Mouse (Mus musculus) MEL (cell line): Measurements from ENCODE around the gene Fbxl21. TPM values are rescaled to one million over a fixed set of nuclear protein-coding genes. Genes with fewer than 3 reads are reported as not detected.

Experiments
- DNase-seq: peaks from one replicate; pipeline ENCODE4 v3.0.0; 2011; ENCODE audit warnings: low read depth, low spot score
- H3K27ac ChIP-seq: 2 replicates; pipeline ENCODE4 v1.5.1; 2012; ENCODE audit warnings: low read depth, mild to moderate bottlenecking, control low read depth, low read length, moderate library complexity; ENCODE audit not compliant: control insufficient read depth
- H3K27me3 ChIP-seq, 2 experiments: fragments of 150-350 bp in 1 of 2; sonication (generic) in 1 of 2; 2 replicates each; pipeline ENCODE4 v1.6.1; 2012; ENCODE audit warnings: low read length in 2 of 2, mild to moderate bottlenecking in 2 of 2, improper control_type of control experiment in 1 of 2, moderate library complexity in 1 of 2; ENCODE audit not compliant: insufficient read depth in 2 of 2, control insufficient read depth in 1 of 2
- H3K36me3 ChIP-seq, 2 experiments: 2 replicates each; pipeline ENCODE4 v1.6.1; 2012 to 2014; ENCODE audit warnings: low read length in 2 of 2, improper control_type of control experiment in 1 of 2, inconsistent platforms in 1 of 2, mild to moderate bottlenecking in 1 of 2; ENCODE audit not compliant: insufficient read depth in 2 of 2, control insufficient read depth in 1 of 2
- H3K4me1 ChIP-seq, 2 experiments: fragments of 150-350 bp in 1 of 2; sonication (generic) in 1 of 2; 2 replicates each; pipeline ENCODE4 v1.6.1; 2012; ENCODE audit warnings: low read length in 2 of 2, improper control_type of control experiment in 1 of 2, mild to moderate bottlenecking in 1 of 2; ENCODE audit not compliant: insufficient read depth in 2 of 2, control insufficient read depth in 1 of 2
- H3K4me3 ChIP-seq, 2 experiments: fragments of 150-350 bp in 1 of 2; sonication (generic) in 1 of 2; 2 replicates each; pipeline ENCODE4 v1.5.1; 2012; ENCODE audit warnings: low read depth in 2 of 2, low read length in 2 of 2, mild to moderate bottlenecking in 2 of 2, moderate library complexity in 2 of 2, control low read depth in 1 of 2, improper control_type of control experiment in 1 of 2; ENCODE audit not compliant: control insufficient read depth in 1 of 2, insufficient read depth in 1 of 2
- H3K79me2 ChIP-seq: 2 replicates; pipeline ENCODE4 v1.6.1; 2012; ENCODE audit warnings: mild to moderate bottlenecking, low read length, moderate library complexity; ENCODE audit not compliant: control insufficient read depth, poor library complexity, insufficient read depth
- H3K9ac ChIP-seq: 2 replicates; pipeline ENCODE4 v1.6.1; 2012; ENCODE audit warnings: low read depth, mild to moderate bottlenecking, control low read depth, low read length, moderate library complexity; ENCODE audit not compliant: control insufficient read depth, poor library complexity, severe bottlenecking
- H3K9me3 ChIP-seq: fragments of 150-350 bp; sonication (generic); replicated peaks from 2 replicates; pipeline ENCODE4 v1.6.1; 2012; ENCODE audit warnings: mild to moderate bottlenecking, low read length, improper control_type of control experiment, moderate library complexity; ENCODE audit not compliant: insufficient read depth
- BHLHE40 ChIP-seq: IDR thresholded peaks from 2 replicates; pipeline ENCODE4 v1.6.1; 2012; ENCODE audit warnings: low read depth, mild to moderate bottlenecking, inconsistent platforms, low read length, improper control_type of control experiment, borderline replicate concordance
- CHD1 ChIP-seq: IDR thresholded peaks from 2 replicates; pipeline ENCODE4 v1.6.1; 2012; ENCODE audit warnings: low read depth, mild to moderate bottlenecking, inconsistent platforms, low read length, improper control_type of control experiment
- CTCF ChIP-seq, 3 experiments: IDR thresholded peaks in 2 of 3; conservative IDR thresholded peaks in 1 of 3; 2 replicates each; pipeline ENCODE4 v1.5.1; 2011 to 2012; ENCODE audit warnings: low read length in 3 of 3, low read depth in 2 of 3, mild to moderate bottlenecking in 2 of 3, improper control_type of control experiment in 1 of 3, inconsistent platforms in 1 of 3, mixed read lengths in 1 of 3, moderate library complexity in 1 of 3; ENCODE audit not compliant: control insufficient read depth in 1 of 3, insufficient read depth in 1 of 3, poor library complexity in 1 of 3, severe bottlenecking in 1 of 3
- EP300 ChIP-seq, 2 experiments: IDR thresholded peaks; 2 replicates each; pipeline ENCODE4 v1.6.1; 2011; ENCODE audit warnings: improper control_type of control experiment in 2 of 2, low read length in 2 of 2, low read depth in 1 of 2, mild to moderate bottlenecking in 1 of 2
- KAT2A ChIP-seq: conservative IDR thresholded peaks from 2 replicates; pipeline ENCODE4 v1.6.1; 2012; ENCODE audit warnings: low read depth, low read length, improper control_type of control experiment, inconsistent platforms
- MAZ ChIP-seq: IDR thresholded peaks from 2 replicates; pipeline ENCODE4 v1.6.1; 2012; ENCODE audit warnings: low read depth, mild to moderate bottlenecking, inconsistent platforms, low read length, improper control_type of control experiment
- MEF2A ChIP-seq: IDR thresholded peaks from 2 replicates; pipeline ENCODE4 v1.6.1; 2014; ENCODE audit warnings: low read depth, mild to moderate bottlenecking, inconsistent platforms, low read length, improper control_type of control experiment; ENCODE audit not compliant: poor library complexity, insufficient replicate concordance, severe bottlenecking; ENCODE audit errors: extremely low read depth
- MXI1 ChIP-seq: IDR thresholded peaks from 2 replicates; pipeline ENCODE4 v1.6.1; 2011; ENCODE audit warnings: mild to moderate bottlenecking, low read depth, low read length, improper control_type of control experiment
- POLR2AphosphoS2 ChIP-seq: IDR thresholded peaks from 2 replicates; pipeline ENCODE4 v1.6.1; 2011; ENCODE audit warnings: low read length, improper control_type of control experiment
- POLR2AphosphoS5 ChIP-seq: IDR thresholded peaks from 2 replicates; pipeline ENCODE4 v1.6.1; 2012; ENCODE audit warnings: low read depth, borderline replicate concordance, mild to moderate bottlenecking, inconsistent platforms, low read length, moderate library complexity, mixed read lengths
- RCOR1 ChIP-seq: IDR thresholded peaks from 2 replicates; pipeline ENCODE4 v1.6.1; 2012; ENCODE audit warnings: low read depth, mild to moderate bottlenecking, inconsistent platforms, low read length, improper control_type of control experiment
- SIN3A ChIP-seq: IDR thresholded peaks from 2 replicates; pipeline ENCODE4 v1.6.1; 2012; ENCODE audit warnings: low read length, improper control_type of control experiment, inconsistent platforms
- SMC3 ChIP-seq: IDR thresholded peaks from 2 replicates; pipeline ENCODE4 v1.6.1; 2011; ENCODE audit warnings: low read depth, low read length, improper control_type of control experiment
- TBP ChIP-seq: IDR thresholded peaks from 2 replicates; pipeline ENCODE4 v1.8.0; 2011; ENCODE audit warnings: low read depth, low read length, improper control_type of control experiment
- USF2 ChIP-seq, 2 experiments: IDR thresholded peaks; 2 replicates each; pipeline ENCODE4 v1.6.1; 2011 to 2012; ENCODE audit warnings: improper control_type of control experiment in 2 of 2, low read length in 2 of 2, borderline replicate concordance in 1 of 2, inconsistent platforms in 1 of 2, low read depth in 1 of 2, mild to moderate bottlenecking in 1 of 2; ENCODE audit not compliant: insufficient read depth in 1 of 2
- ZC3H11A ChIP-seq: IDR thresholded peaks from 2 replicates; pipeline ENCODE4 v1.6.1; 2012; ENCODE audit warnings: low read depth, mild to moderate bottlenecking, inconsistent platforms, low read length, improper control_type of control experiment
- ZMIZ1 ChIP-seq: IDR thresholded peaks from 2 replicates; pipeline ENCODE4 v1.6.1; 2012; ENCODE audit warnings: low read depth, mild to moderate bottlenecking, inconsistent platforms, low read length, improper control_type of control experiment, moderate library complexity
- polyA plus RNA-seq, 2 experiments: library from polyadenylated mRNA; stranded (reverse) in 1 of 2; unstranded in 1 of 2; fragments of >175 nt in 1 of 2; fragments of >200 nt in 1 of 2; gene quantifications; 2 replicates each; pipeline versions ENCODE4 v1.2.1 to v1.2.4; 2012; ENCODE audit warnings: low replicate concordance in 2 of 2, low read depth in 1 of 2; ENCODE audit not compliant: insufficient read length in 2 of 2, insufficient read depth in 1 of 2, missing spikeins in 1 of 2
- total RNA-seq: library from RNA; depleted of rRNA; stranded (reverse); fragments of 300-350 nt; gene quantifications from 2 replicates; pipeline ENCODE4 v1.2.3, GENCODE M21; 2012

Fbxl21 gene
- total and polyA plus RNA-seq, 3 experiments: not detected

- no peak for DNase-seq
- H3K9me3 ChIP-seq: no peaks in the 10 kb centered on the region
- no peaks in the 10 kb centered on the region for H3K4me1 ChIP-seq
- no peaks in the 10 kb centered on the region for H3K79me2 ChIP-seq
- H3K27me3 ChIP-seq: no peaks in the 10 kb centered on the region
- no peak overlapping the region for H3K9ac ChIP-seq
- H3K4me3 ChIP-seq: no peak overlapping the region
- H3K36me3 ChIP-seq: no peaks in the 10 kb centered on the region
- no peak overlapping the region for H3K27ac ChIP-seq
- TF ChIP-seq ZMIZ1: no peak
- TF ChIP-seq ZC3H11A: no peak
- no peak for TF ChIP-seq MXI1
- TF ChIP-seq SIN3A: no peak
- TF ChIP-seq EP300 (IDR thresholded peaks at IDR 0.05; ENCODE audit: low read depth in 1 of 2, low read length in 2 of 2): no peak
- no peak for TF ChIP-seq CHD1
- TF ChIP-seq POLR2AphosphoS2: no peak
- TF ChIP-seq MAZ: no peak
- TF ChIP-seq SMC3: no peak
- no peak for TF ChIP-seq BHLHE40
- no peak for TF ChIP-seq USF2 (IDR thresholded peaks at IDR 0.05; ENCODE audit: borderline replicate concordance in 1 of 2, insufficient read depth in 1 of 2, low read depth in 1 of 2, low read length in 2 of 2)
- TF ChIP-seq MEF2A: no peak
- TF ChIP-seq RCOR1: no peak
- no peak for TF ChIP-seq CTCF (IDR thresholded peaks at IDR 0.05 in 2 of 3, conservative IDR thresholded peaks at IDR 0.05 in 1 of 3; ENCODE audit: control insufficient read depth in 1 of 3, insufficient read depth in 1 of 3, low read depth in 2 of 3, low read length in 3 of 3, poor library complexity in 1 of 3, severe bottlenecking in 1 of 3)
- no peak for TF ChIP-seq POLR2AphosphoS5
These were observed 31.7 kb downstream of the Fbxl21 start for GRCm38 (mm10) chr13:56553923-56554322.

- Histone ChIP-seq H3K4me3 (no peak overlapping the region), H3K4me1 (no peaks in the 10 kb centered on the region), H3K9me3 (no peaks in the 10 kb centered on the region), H3K27ac (no peak overlapping the region), H3K9ac (no peak overlapping the region), H3K36me3 (no peaks in the 10 kb centered on the region), H3K79me2 (no peaks in the 10 kb centered on the region), H3K27me3 (no peaks in the 10 kb centered on the region)
- no peak for DNase-seq
- no peak for TF ChIP-seq USF2 (IDR thresholded peaks at IDR 0.05; ENCODE audit: borderline replicate concordance in 1 of 2, insufficient read depth in 1 of 2, low read depth in 1 of 2, low read length in 2 of 2)
- no peak for TF ChIP-seq TBP
- no peak for TF ChIP-seq BHLHE40
- no peak for TF ChIP-seq KAT2A
These were observed 32.1 kb downstream of the Fbxl21 start for GRCm38 (mm10) chr13:56554409-56554808.
